8 mouse cellular contexts compared by ENCODE assay signal in genomic region chr5:139484185-139484814, GRCm38 (mm10). TPM values are rescaled to one million over a fixed set of nuclear protein-coding genes. Genes with fewer than 3 reads are reported as not detected.
DNase-seq lines count a peak whose midpoint lies in the region; ATAC-seq and TF ChIP-seq lines count a peak whose summit lies in the region.

Gene Zfand2a (minus strand): TSS chr5:139484549.

- H3K79me2 ChIP-seq in C2C12 (ENCODE audit: control insufficient read depth, insufficient read depth), result peaks cover 28% of the 10 kb centered on the region
- peaks cover 3% of the 10 kb centered on the region; the same call in 1 of the 2 replicates for H3K79me2 ChIP-seq in liver, adult 2 months (ENCODE audit: control insufficient read depth, insufficient read depth, low read length)
- H3K79me2 ChIP-seq in myocyte (ENCODE audit: control insufficient read depth, insufficient read depth), result peaks cover 21% of the 10 kb centered on the region

- H3K36me3 ChIP-seq in C2C12 (ENCODE audit: control insufficient read depth, insufficient read depth) (peaks cover 28% of the 10 kb centered on the region), myocyte (ENCODE audit: control insufficient read depth, insufficient read depth) (peaks cover 9% of the 10 kb centered on the region)
- H3K36me3 ChIP-seq in erythroblast, embryonic 14.5 days (ENCODE audit: control insufficient read depth), result peaks cover 33% of the 10 kb centered on the region
- H3K36me3 ChIP-seq in heart, embryonic 11.5 days (ENCODE audit: control insufficient read depth, insufficient read depth, low read length), result peaks cover 8% of the 10 kb centered on the region; the same call in 1 of the 2 replicates
- peaks cover 16% of the 10 kb centered on the region for H3K36me3 ChIP-seq in kidney, embryonic 16.5 days (ENCODE audit: insufficient read depth, low read length)
- peaks cover 4% of the 10 kb centered on the region for H3K36me3 ChIP-seq in liver, adult 2 months (ENCODE audit: control insufficient read depth, insufficient read depth, low read length)
- H3K36me3 ChIP-seq in splenic B cell, adult 2 months (ENCODE audit: control insufficient read depth, insufficient read depth, low read length, poor library complexity, severe bottlenecking), result peaks cover 4% of the 10 kb centered on the region

- whole genome bisulfite sequencing in heart, embryonic 11.5 days (ENCODE audit: insufficient replicate concordance), result 1% methylated on average over 42 of the region's 42 CpGs
- WGBS in kidney, embryonic 16.5 days, result under 1% methylated on average over 42 of the region's 42 CpGs
- 1% methylated on average over 42 of the region's 42 CpGs for WGBS in liver, adult 2 months

- peak within 1 kb of the TSS; percentile 84 for H3K9ac ChIP-seq in heart, embryonic 11.5 days (ENCODE audit: low read depth, low read length)
- H3K9ac ChIP-seq in kidney, embryonic 16.5 days (replicated peaks; ENCODE audit: low read length), result peak within 1 kb of the TSS; percentile 88
- peak within 1 kb of the TSS; percentile 68 for H3K9ac ChIP-seq in liver, adult 2 months (ENCODE audit: low read depth, low read length)

- peaks cover 14% of the 10 kb centered on the region for H3K79me3 ChIP-seq in C2C12 (ENCODE audit: low read depth)

- no peak for TF ChIP-seq POLR2A in brain, embryonic 14.5 days (IDR thresholded peaks at IDR 0.05; ENCODE audit: borderline replicate concordance, extremely low read depth, insufficient read depth, insufficient read length, poor library complexity, severe bottlenecking)
- peak; percentile 65; the same call in 1 of the 2 replicates for TF ChIP-seq POLR2A in liver, adult 2 months (IDR thresholded peaks at IDR 0.05; ENCODE audit: extremely low read depth, insufficient read depth, low read length)
- TF ChIP-seq POLR2A in myocyte (IDR thresholded peaks at IDR 0.05; ENCODE audit: insufficient read length, low read depth), result peak; percentile 64

- H3K27ac ChIP-seq in heart, embryonic 11.5 days (ENCODE audit: low read depth, low read length), result 0 out of 2 replicates have a peak within 1 kb of the TSS, but pooled peaks have one; percentile 46
- peak within 1 kb of the TSS; percentile 74 for H3K27ac ChIP-seq in kidney, embryonic 16.5 days (ENCODE audit: low read length)
- peak within 1 kb of the TSS; percentile 53 for H3K27ac ChIP-seq in liver, adult 2 months (replicated peaks; ENCODE audit: insufficient read depth, low read depth, low read length)

- peak within 1 kb of the TSS; percentile 95 for H3K4me3 ChIP-seq in C2C12 (ENCODE audit: insufficient read depth, poor library complexity, severe bottlenecking)
- peak within 1 kb of the TSS; percentile 91 for H3K4me3 ChIP-seq in erythroblast, embryonic 14.5 days (replicated peaks)
- peak within 1 kb of the TSS; percentile 90 for H3K4me3 ChIP-seq in heart, embryonic 11.5 days (ENCODE audit: low read depth, low read length)
- H3K4me3 ChIP-seq in kidney, embryonic 16.5 days (ENCODE audit: low read length), result peak within 1 kb of the TSS; percentile 98
- H3K4me3 ChIP-seq in liver, adult 2 months (ENCODE audit: insufficient read depth, low read depth, low read length), result peak within 1 kb of the TSS; percentile 73
- peak within 1 kb of the TSS; percentile 77 for H3K4me3 ChIP-seq in myocyte

- peak; percentile 97 for ATAC-seq in heart, embryonic 11.5 days (replicated peaks; ENCODE audit: insufficient number of reproducible peaks, low FRiP score, low TSS enrichment)
- peak; percentile 97 for ATAC-seq in kidney, embryonic 16.5 days (ENCODE audit: low FRiP score, low TSS enrichment)

- no peaks in the 10 kb centered on the region for H3K9me3 ChIP-seq in erythroblast, embryonic 14.5 days (ENCODE audit: control insufficient read depth, low read length)
- no peaks in the 10 kb centered on the region for H3K9me3 ChIP-seq in heart, embryonic 11.5 days (replicated peaks; ENCODE audit: control insufficient read depth, low read length)
- peaks cover 15% of the 10 kb centered on the region for H3K9me3 ChIP-seq in kidney, embryonic 16.5 days (ENCODE audit: low read length)

- peaks cover 27% of the 10 kb centered on the region for H3K4me1 ChIP-seq in erythroblast, embryonic 14.5 days (ENCODE audit: control insufficient read depth)
- H3K4me1 ChIP-seq in heart, embryonic 11.5 days (ENCODE audit: control insufficient read depth, insufficient read depth, low read length), result peaks cover 7% of the 10 kb centered on the region; the same call in 1 of the 2 replicates
- peaks cover 12% of the 10 kb centered on the region for H3K4me1 ChIP-seq in kidney, embryonic 16.5 days (ENCODE audit: insufficient read depth, low read length)
- H3K4me1 ChIP-seq in liver, adult 2 months (ENCODE audit: control insufficient read depth, insufficient read depth, low read length), result peaks cover 6% of the 10 kb centered on the region; the same call in 1 of the 2 replicates

- H3K27me3 ChIP-seq in C2C12 (ENCODE audit: control insufficient read depth, insufficient read depth, insufficient read length) (no peaks in the 10 kb centered on the region), myocyte (ENCODE audit: control insufficient read depth, insufficient read depth, insufficient read length) (no peaks in the 10 kb centered on the region)
- H3K27me3 ChIP-seq in erythroblast, embryonic 14.5 days (ENCODE audit: control insufficient read depth), result no peaks in the 10 kb centered on the region
- H3K27me3 ChIP-seq in heart, embryonic 11.5 days (ENCODE audit: control insufficient read depth, insufficient read depth, low read length), result no peaks in the 10 kb centered on the region
- no peaks in the 10 kb centered on the region for H3K27me3 ChIP-seq in kidney, embryonic 16.5 days (ENCODE audit: insufficient read depth, low read length)
- H3K27me3 ChIP-seq in liver, adult 2 months (ENCODE audit: control insufficient read depth, insufficient read depth, low read length), result no peaks in the 10 kb centered on the region
- H3K27me3 ChIP-seq in splenic B cell, adult 2 months (ENCODE audit: control insufficient read depth, insufficient read depth, low read length, poor library complexity, severe bottlenecking), result no peaks in the 10 kb centered on the region

- TF ChIP-seq CTCF in C2C12 (IDR thresholded peaks at IDR 0.05; ENCODE audit: control insufficient read depth, insufficient read depth, insufficient read length), result no peak
- no peak for TF ChIP-seq CTCF in brain, embryonic 14.5 days (IDR thresholded peaks at IDR 0.05; ENCODE audit: borderline replicate concordance, extremely low read depth, insufficient read depth, insufficient read length)
- TF ChIP-seq CTCF in liver, adult 2 months (IDR thresholded peaks at IDR 0.05; ENCODE audit: low read depth, low read length), result no peak

- H3K4me2 ChIP-seq in heart, embryonic 11.5 days, result peak within 1 kb of the TSS; percentile 95
- H3K4me2 ChIP-seq in kidney, embryonic 16.5 days (replicated peaks; ENCODE audit: low read depth, low read length), result peak within 1 kb of the TSS; percentile 77
- peak within 1 kb of the TSS; percentile 85 for H3K4me2 ChIP-seq in myocyte (ENCODE audit: low read depth)

- DNase-seq in brain, embryonic 14.5 days (ENCODE audit: low read depth), result peak; percentile 100
- peak; percentile 97 for DNase-seq in liver, adult 2 months (ENCODE audit: extremely low read depth, low read depth, low spot score)
- DNase-seq in splenic B cell, adult 2 months (ENCODE audit: low read depth, low spot score), result peak; percentile 100

- H3ac ChIP-seq in C2C12 (ENCODE audit: control insufficient read depth, insufficient read length, low read depth) (peak within 1 kb of the TSS; percentile 93), myocyte (ENCODE audit: control insufficient read depth, insufficient read length) (peak within 1 kb of the TSS; percentile 38)

TF ChIP-seq in C2C12, 6 proteins besides CTCF, POLR2A, EP300 and RAD21:
- TF ChIP-seq USF1 (IDR thresholded peaks at IDR 0.05; ENCODE audit: low read depth) (no peak), CEBPB (IDR thresholded peaks at IDR 0.05; ENCODE audit: low read depth) (no peak), FOSL1 (IDR thresholded peaks at IDR 0.05; ENCODE audit: insufficient read depth, low read length, poor library complexity, severe bottlenecking) (no peak)

TF ChIP-seq in myocyte, 11 proteins besides CTCF, POLR2A, EP300 and RAD21:
- no peak for TF ChIP-seq REST (IDR thresholded peaks at IDR 0.05; ENCODE audit: insufficient read depth, insufficient read length)
- peak; percentile 86 for TF ChIP-seq SRF (IDR thresholded peaks at IDR 0.05; ENCODE audit: control insufficient read depth, insufficient read length, low read depth)
- TF ChIP-seq USF1 (IDR thresholded peaks at IDR 0.05; ENCODE audit: low read depth), result no peak
- TF ChIP-seq TCF3 (IDR thresholded peaks at IDR 0.05; ENCODE audit: insufficient read length, low read depth), result no peak
- TF ChIP-seq E2F4 (IDR thresholded peaks at IDR 0.05; ENCODE audit: insufficient read depth), result peak; percentile 81
- peak; percentile 77 for TF ChIP-seq POLR2AphosphoS2 (IDR thresholded peaks at IDR 0.05; ENCODE audit: insufficient read length, low read depth)
- no peak for TF ChIP-seq MYOD1 (IDR thresholded peaks at IDR 0.05; ENCODE audit: control insufficient read depth in 1 of 3, insufficient read length in 2 of 3, low read depth in 2 of 3)

RNA-seq across cellular contexts. Expression of gene Zfand2a, which starts in this region (rescaled TPM):
- polyA plus RNA-seq in C2C12 (2012; fragmentation: generic; extraction: Trizol), result 23.6 TPM
- 21.2 and 28.0 TPM in 2 replicates for polyA plus RNA-seq in brain, embryonic 14.5 days (2012; rRNA removed)
- polyA plus RNA-seq in erythroblast, embryonic 14.5 days (2012), result 0.60 and 0.61 TPM in 2 replicates
- 6.3 and 7.2 TPM in 2 replicates for polyA plus RNA-seq in heart, embryonic 11.5 days (2014; fragmentation: Nextera tagmentation; extraction: Ambion mirVana)
- 10.8 and 13.5 TPM in 2 replicates for polyA plus RNA-seq in kidney, embryonic 16.5 days (2015; fragmentation: Nextera tagmentation; extraction: Ambion mirVana)
- 3.9 and 5.2 TPM in 2 replicates for total RNA-seq in liver, adult 2 months (2014; rRNA removed)
- 6.4 and 6.5 TPM in 2 replicates for polyA plus RNA-seq in liver, adult 2 months (2012; rRNA removed)
- 15.0 TPM for polyA plus RNA-seq in myocyte (2012; fragmentation: generic; extraction: Trizol)

Comparison
In these comparisons a context has a peak if more than half of its experiments do, and no peak if none do; other contexts are left out.
1. Peak in every context shown above with its lines: DNase-seq, ATAC-seq, H3K4me3 ChIP-seq and H3K27ac ChIP-seq.